Mouse (Mus musculus) heart, adult 2 months (tissue): ENCODE measurements around the gene Atp13a5.

Source experiments
- CTCF ChIP-seq: fragments of 200-600 bp; IDR thresholded peaks from 2 replicates; pipeline ENCODE4 v1.8.1; 2022; ENCODE audit warnings: antibody characterized with exemption, mild to moderate bottlenecking, moderate library complexity
- POLR2A ChIP-seq: fragments of 200-500 bp; IDR thresholded peaks from 2 replicates; pipeline ENCODE4 v1.6.1; 2011; ENCODE audit warnings: mild to moderate bottlenecking, low read depth, low read length, control low read depth; ENCODE audit not compliant: insufficient read depth

DNA sequence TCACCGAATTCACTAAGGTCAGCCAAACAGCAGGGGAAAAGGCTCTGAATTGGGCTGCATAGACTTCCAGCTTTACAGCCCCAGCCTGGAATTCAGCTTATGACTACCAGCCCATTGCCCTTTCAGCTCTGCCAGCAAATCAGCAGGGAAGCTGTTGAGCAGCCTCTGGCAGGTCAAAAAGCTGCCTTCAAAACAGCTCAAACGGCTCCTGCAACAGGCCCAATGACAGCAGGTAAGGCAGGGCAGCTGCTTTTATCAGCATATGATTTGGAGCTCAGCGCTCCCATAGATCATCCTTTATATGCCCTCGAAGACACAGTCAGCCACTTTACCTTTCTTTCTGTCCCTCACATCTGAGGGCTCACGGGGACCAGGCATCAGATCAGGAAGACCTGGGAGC lies 185.6 kb downstream of the Atp13a5 start:
- no peak for TF ChIP-seq POLR2A
- no peak for TF ChIP-seq CTCF
